Mouse (Mus musculus) hindbrain, embryonic 13.5 days (tissue): ENCODE results near the gene Gal3st3. TPM values are rescaled to one million over a fixed set of nuclear protein-coding genes. Genes with fewer than 3 reads are reported as not detected.

Experiments
- polyA plus RNA-seq: library from polyadenylated mRNA; unstranded; fragments of >200 nt; fragmentation: Nextera tagmentation; extraction: Ambion mirVana; gene quantifications from 2 replicates; pipeline ENCODE4 v1.2.1, GENCODE M21; 2015

Gene Gal3st3
- polyA plus RNA-seq, 1 experiment from 2014 or later, result 36.0 TPM

Other genes starting within 250 kb of the Gal3st3 start
- gene Rin1, start 247.8 kb upstream of the Gal3st3 start, polyA plus RNA-seq, result 1.1 and 1.5 TPM in 2 replicates
- 19.1 and 20.4 TPM in 2 replicates for gene Cd248, start 230.3 kb upstream of the Gal3st3 start, polyA plus RNA-seq
- gene Tmem151a, start 212.8 kb upstream of the Gal3st3 start, polyA plus RNA-seq, result 6.2 and 8.4 TPM in 2 replicates
- gene Yif1a, start 209.8 kb upstream of the Gal3st3 start, polyA plus RNA-seq, result 57.6 and 58.2 TPM in 2 replicates
- gene Cnih2, start 199.8 kb upstream of the Gal3st3 start, polyA plus RNA-seq, result 333 TPM in 2 replicates
- gene Rab1b, start 191.3 kb upstream of the Gal3st3 start, polyA plus RNA-seq, result 234 TPM in 2 replicates
- 73.4 and 76.7 TPM in 2 replicates for gene Klc2, start 179.8 kb upstream of the Gal3st3 start, polyA plus RNA-seq
- gene Pacs1, start 25.2 kb upstream of the Gal3st3 start, polyA plus RNA-seq, result 33.9 TPM in 2 replicates
- gene Sf3b2, start 2.9 kb upstream of the Gal3st3 start, polyA plus RNA-seq, result 373 and 377 TPM in 2 replicates
- gene Catsper1, start 37.4 kb downstream of the Gal3st3 start, polyA plus RNA-seq, result not detected in 2 replicates
- 5.4 and 6.3 TPM in 2 replicates for gene Cst6, start 51.2 kb downstream of the Gal3st3 start, polyA plus RNA-seq
- 53.3 and 56.4 TPM in 2 replicates for gene Eif1ad, start 68.4 kb downstream of the Gal3st3 start, polyA plus RNA-seq
- gene Banf1, start 68.8 kb downstream of the Gal3st3 start, polyA plus RNA-seq, result 330 and 334 TPM in 2 replicates
- gene Sart1, start 90.4 kb downstream of the Gal3st3 start, polyA plus RNA-seq, result 72.1 and 73.0 TPM in 2 replicates
- 0.18 TPM in 1 of 2 replicates, not detected in the other for gene Tsga10ip, start 104.2 kb downstream of the Gal3st3 start, polyA plus RNA-seq
- gene Drap1, start 126.6 kb downstream of the Gal3st3 start, polyA plus RNA-seq, result 322 and 323 TPM in 2 replicates
- 68.5 and 69.7 TPM in 2 replicates for gene AI837181, start 126.8 kb downstream of the Gal3st3 start, polyA plus RNA-seq
- 0.48 TPM in 1 of 2 replicates, not detected in the other for gene Fosl1, start 149.2 kb downstream of the Gal3st3 start, polyA plus RNA-seq
- gene Ccdc85b, start 159.6 kb downstream of the Gal3st3 start, polyA plus RNA-seq, result 9.6 and 10.2 TPM in 2 replicates
- 169 and 179 TPM in 2 replicates for gene Fibp, start 162.3 kb downstream of the Gal3st3 start, polyA plus RNA-seq
- gene Ctsw, start 170.2 kb downstream of the Gal3st3 start, polyA plus RNA-seq, result 5.0 and 5.8 TPM in 2 replicates
- 45.6 and 48.7 TPM in 2 replicates for gene Efemp2, start 175.6 kb downstream of the Gal3st3 start, polyA plus RNA-seq
- 42.6 and 49.7 TPM in 2 replicates for gene Mus81, start 190.1 kb downstream of the Gal3st3 start, polyA plus RNA-seq
- gene Cfl1, start 192.1 kb downstream of the Gal3st3 start, polyA plus RNA-seq, result 3,676 and 3,692 TPM in 2 replicates
- 0.58 TPM in 1 of 2 replicates, not detected in the other for gene 1700020D05Rik, start 205.5 kb downstream of the Gal3st3 start, polyA plus RNA-seq
- 80.3 and 81.1 TPM in 2 replicates for gene Snx32, start 212.2 kb downstream of the Gal3st3 start, polyA plus RNA-seq